Mouse (Mus musculus): ENCODE data around the gene Atp5l.

DNA sequence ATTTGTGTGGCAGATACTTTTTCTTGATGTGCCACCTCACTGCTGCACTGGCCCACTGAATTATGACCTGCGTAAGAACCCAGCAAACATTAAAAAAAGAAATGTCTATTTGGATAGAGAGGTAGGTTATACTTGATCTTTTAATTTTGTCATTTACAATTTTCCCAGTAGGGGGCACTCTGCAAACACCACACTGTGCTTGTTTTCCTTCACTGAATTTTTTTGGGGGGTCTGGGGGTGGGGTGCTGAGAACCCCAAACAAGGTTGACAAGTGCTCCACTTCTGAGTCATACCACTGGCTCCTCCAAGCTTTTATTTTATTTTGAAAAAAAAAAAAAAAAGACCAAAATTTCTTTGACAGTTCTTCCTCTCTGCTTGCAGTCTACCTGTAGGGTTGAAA lies 48.9 kb upstream of the Atp5l start:
- TF ChIP-seq CTCF (IDR thresholded peaks at IDR 0.05; ENCODE audit: low read depth) (peak; percentile 50), EP300 (optimal IDR thresholded peaks at IDR 0.05) (no peak)

All from stomach, postnatal 0 days (tissue).